Mouse (Mus musculus): ENCODE data around the gene Clcn6.

GRCm38 (mm10) chr4:148040029-148040830 is 1.6 kb upstream of the Clcn6 start:
- no peak for TF ChIP-seq CHD2 (IDR thresholded peaks at IDR 0.05; ENCODE audit: low read depth, low read length)
- TF ChIP-seq HCFC1 (IDR thresholded peaks at IDR 0.05; ENCODE audit: borderline replicate concordance, insufficient read depth, low read length): no peak
- TF ChIP-seq MAFK (IDR thresholded peaks at IDR 0.05; ENCODE audit: insufficient read depth, low read depth, low read length): no peak
